Mouse (Mus musculus): ENCODE data around the gene Plekhh3.

- TF ChIP-seq GATA1 (IDR thresholded peaks at IDR 0.05; ENCODE audit: borderline replicate concordance, low read length) = no peak
- no peak for TF ChIP-seq FLI1 (IDR thresholded peaks at IDR 0.05; ENCODE audit: low read length)
These were observed 2.0 kb upstream of the Plekhh3 start for GRCm38 (mm10) chr11:101173112-101173511.
